Mouse (Mus musculus) olfactory bulb, adult 2 months (tissue): ENCODE measurements around the gene Cdh16. TPM values are rescaled to one million over a fixed set of nuclear protein-coding genes. Genes with fewer than 3 reads are reported as not detected.
A peak's percentile ranks its signal among the peaks of the same experiment; 100 is the strongest.

Experiments
- H3K27ac ChIP-seq: fragments of 200-500 bp; 2 replicates; pipeline ENCODE4 v1.5.1; 2012; ENCODE audit warnings: low read depth, low read length; ENCODE audit not compliant: insufficient read depth
- H3K4me1 ChIP-seq: fragments of 200-500 bp; 2 replicates; pipeline ENCODE4 v1.6.1; 2012; ENCODE audit warnings: low read length; ENCODE audit not compliant: control insufficient read depth, insufficient read depth
- H3K4me3 ChIP-seq: fragments of 200-500 bp; 2 replicates; pipeline ENCODE4 v1.5.1; 2012; ENCODE audit warnings: mild to moderate bottlenecking, low read depth, low read length, moderate library complexity; ENCODE audit not compliant: insufficient read depth
- CTCF ChIP-seq: fragments of 200-500 bp; IDR thresholded peaks from 2 replicates; pipeline ENCODE4 v1.5.1; 2012; ENCODE audit warnings: low read depth, mild to moderate bottlenecking, low read length, moderate library complexity; ENCODE audit not compliant: insufficient read depth
- POLR2A ChIP-seq: fragments of 200-500 bp; IDR thresholded peaks from 2 replicates; pipeline ENCODE4 v1.6.1; 2012; ENCODE audit warnings: mild to moderate bottlenecking, low read depth, low read length, moderate library complexity; ENCODE audit not compliant: insufficient read depth
- WGBS: fragments of 180-500 bp; shearing (Covaris S2); methylation state at CpG from one replicate; pipeline ENCODE4 v1.1.7; 2018; 5-methylcytosine and 5-hydroxymethylcytosine counted together
- polyA plus RNA-seq: library from polyadenylated mRNA; stranded (reverse); fragments of >200 nt; gene quantifications from 2 replicates; pipeline ENCODE4 v1.2.4, GENCODE M21; 2012; ENCODE audit warnings: low replicate concordance; ENCODE audit not compliant: missing spikeins, insufficient read depth, insufficient read length

The Cdh16 gene
- polyA plus RNA-seq, 1 experiment, result not detected

GRCm38 (mm10) chr8:104635004-104635710, 11.0 kb upstream of the Cdh16 start:
- Histone ChIP-seq H3K4me1 (peaks cover 11% of the 10 kb centered on the region), H3K4me3 (no peak overlapping the region), H3K27ac (no peak overlapping the region)
- TF ChIP-seq CTCF (no peak), POLR2A (no peak)
- WGBS, result 93% methylated on average over 3 of the region's 3 CpGs

GRCm38 (mm10) chr8:104633156-104633744, 9.1 kb upstream of the Cdh16 start:
- no peak for TF ChIP-seq POLR2A
- no peak for TF ChIP-seq CTCF
- no peak overlapping the region for H3K4me3 ChIP-seq
- H3K4me1 ChIP-seq, result peaks cover 14% of the 10 kb centered on the region
- WGBS, result 79% methylated on average over 9 of the region's 9 CpGs
- no peak overlapping the region for H3K27ac ChIP-seq

DNA sequence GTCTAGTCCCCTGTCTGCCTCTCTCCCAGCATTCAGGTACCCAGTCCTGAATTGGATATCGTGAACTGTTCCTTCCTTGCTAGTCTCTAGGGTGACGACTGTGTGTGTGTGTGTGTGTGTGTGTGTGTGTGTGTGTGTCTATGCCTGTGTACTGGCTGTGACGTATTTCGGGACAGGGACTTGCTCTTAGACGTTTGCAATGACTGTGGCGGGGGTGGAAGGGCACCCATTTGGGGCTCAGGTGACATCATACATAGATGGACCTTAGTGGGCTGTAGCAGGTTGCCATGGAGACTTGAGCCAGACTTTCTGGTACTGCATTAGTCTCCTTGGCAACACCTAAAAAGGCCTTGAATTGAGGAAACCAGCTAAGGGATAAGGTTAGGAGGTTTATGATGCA, 8.3 kb upstream of the Cdh16 start:
- Histone ChIP-seq H3K4me3 (no peak overlapping the region), H3K27ac (no peak overlapping the region), H3K4me1 (peaks cover 14% of the 10 kb centered on the region)
- WGBS, result 55% methylated on average over 6 of the region's 6 CpGs
- TF ChIP-seq POLR2A (no peak), CTCF (no peak)

GRCm38 (mm10) chr8:104631975-104632374, 7.8 kb upstream of the Cdh16 start:
- TF ChIP-seq CTCF (no peak), POLR2A (no peak)
- peaks cover 14% of the 10 kb centered on the region for H3K4me1 ChIP-seq
- WGBS, result 34% methylated on average over 5 of the region's 5 CpGs
- no peak overlapping the region for H3K4me3 ChIP-seq
- H3K27ac ChIP-seq, result no peak overlapping the region

GRCm38 (mm10) chr8:104630981-104631663, 6.9 kb upstream of the Cdh16 start, which contains the start of gene Rrad:
Gene Rrad (minus strand): TSS chr8:104631327.
- Histone ChIP-seq H3K4me1 (peaks cover 14% of the 10 kb centered on the region), H3K27ac (no peak within 1 kb of the TSS), H3K4me3 (peak within 1 kb of the TSS; percentile 26)
- TF ChIP-seq CTCF, result no peak
- no peak for TF ChIP-seq POLR2A
- 1% methylated on average over 28 of the region's 28 CpGs for WGBS

- Histone ChIP-seq H3K4me1 (peaks cover 14% of the 10 kb centered on the region), H3K4me3 (peak overlapping the region; percentile 9), H3K27ac (no peak overlapping the region)
- 4% methylated on average over 36 of the region's 36 CpGs for WGBS
- no peak for TF ChIP-seq POLR2A
- TF ChIP-seq CTCF, result no peak
These were observed 6.4 kb upstream of the Cdh16 start for GRCm38 (mm10) chr8:104630574-104630973.

- WGBS, result 37% methylated on average over 8 of the region's 8 CpGs
- H3K27ac ChIP-seq, result no peak overlapping the region
- no peak overlapping the region for H3K4me3 ChIP-seq
- no peak for TF ChIP-seq CTCF
- TF ChIP-seq POLR2A, result no peak
- H3K4me1 ChIP-seq, result peaks cover 14% of the 10 kb centered on the region
These were observed 5.9 kb upstream of the Cdh16 start for GRCm38 (mm10) chr8:104630111-104630479.

- TF ChIP-seq POLR2A, result no peak
- TF ChIP-seq CTCF, result no peak
- no peak overlapping the region for H3K4me3 ChIP-seq
- 73% methylated on average over 22 of the region's 22 CpGs for WGBS
- H3K4me1 ChIP-seq, result peaks cover 14% of the 10 kb centered on the region
- H3K27ac ChIP-seq, result no peak overlapping the region
These were observed 5.3 kb upstream of the Cdh16 start for GRCm38 (mm10) chr8:104629306-104630110.
